Mouse (Mus musculus) cerebellum, adult 2 months (tissue): ENCODE data around the gene Ano4.

Source experiments
- CTCF ChIP-seq: fragments of 200-500 bp; IDR thresholded peaks from 2 replicates; pipeline ENCODE4 v1.5.1; 2011; ENCODE audit warnings: low read depth, mild to moderate bottlenecking, control low read depth, low read length, moderate library complexity, borderline replicate concordance; ENCODE audit not compliant: insufficient read depth
- POLR2A ChIP-seq: fragments of 200-500 bp; IDR thresholded peaks from 2 replicates; pipeline ENCODE4 v1.6.1; 2011; ENCODE audit warnings: low read length, control low read depth, borderline replicate concordance; ENCODE audit not compliant: insufficient read depth

DNA sequence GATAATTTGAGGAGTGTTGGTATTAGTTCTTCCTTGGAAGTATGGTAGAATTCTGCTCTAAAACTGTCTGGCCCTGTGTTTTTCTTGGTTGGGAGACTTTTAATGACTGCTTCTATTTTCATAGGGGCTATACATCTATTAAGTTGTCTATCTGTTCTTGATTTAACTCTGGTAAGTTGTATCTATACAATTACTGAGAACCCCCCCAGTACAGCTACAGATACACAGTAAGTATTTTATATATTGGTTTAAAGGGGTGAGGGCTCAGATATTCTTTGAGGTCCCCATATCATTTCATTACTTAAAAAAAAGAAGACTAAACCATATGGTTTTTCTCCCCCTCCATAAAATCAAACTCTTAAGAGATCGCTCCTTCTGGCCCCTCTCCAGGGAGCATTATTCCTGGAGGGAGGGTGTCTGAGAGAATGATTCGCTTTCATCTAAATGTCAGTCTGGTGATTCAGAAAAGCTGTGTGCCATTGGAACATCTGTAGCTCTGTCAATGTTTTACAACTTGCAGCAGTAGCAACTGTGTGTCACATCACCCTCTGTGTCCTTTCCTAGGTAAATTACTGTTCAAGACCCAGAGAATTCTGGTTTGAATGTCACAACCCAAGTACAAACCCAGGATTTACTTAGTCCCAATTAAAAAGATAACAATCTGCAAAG is 189.6 kb downstream of the Ano4 start:
- no peak for TF ChIP-seq POLR2A
- no peak for TF ChIP-seq CTCF
